Mouse (Mus musculus): ENCODE measurements around the gene Celf3.

DNA sequence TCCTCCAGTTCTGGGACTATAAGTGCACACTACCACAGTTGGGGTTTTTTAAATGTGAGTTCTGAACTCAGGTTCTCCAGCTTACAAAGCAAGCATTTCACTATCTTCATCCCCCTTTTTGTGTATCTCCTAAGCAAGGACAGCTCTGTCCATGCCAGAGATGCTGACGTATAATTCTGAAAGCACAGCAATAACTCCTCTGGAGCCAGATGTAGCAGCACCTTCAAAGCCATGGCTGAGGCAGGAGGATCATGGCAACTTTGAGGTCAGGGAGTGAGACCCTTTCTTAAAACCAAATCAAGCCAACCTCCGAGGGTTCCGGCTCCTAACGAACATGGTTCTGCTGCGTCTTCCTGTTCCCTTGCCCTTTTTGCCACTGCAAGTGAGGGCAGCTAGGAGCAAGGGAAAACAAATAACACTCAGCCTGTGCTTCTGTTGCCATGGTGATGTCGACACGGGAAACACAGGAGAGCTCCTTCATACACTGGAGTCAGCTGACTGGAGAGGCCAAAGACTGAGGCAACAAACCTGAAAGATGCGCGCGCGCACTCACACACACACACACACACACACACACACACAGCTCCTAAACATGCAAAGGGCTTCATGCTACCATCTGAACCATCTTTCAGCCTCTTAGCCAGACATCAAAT is 14.0 kb upstream of the Celf3 start:
- TF ChIP-seq EP300 (IDR thresholded peaks at IDR 0.05; ENCODE audit: low read depth), result no peak
- no peak for TF ChIP-seq CTCF (IDR thresholded peaks at IDR 0.05; ENCODE audit: low read depth)
